Mouse (Mus musculus): ENCODE data around the gene Ftcd. TPM values are rescaled to one million over a fixed set of nuclear protein-coding genes. Genes with fewer than 3 reads are reported as not detected.

Gene Ftcd
- 0.10 TPM in 1 of 2 replicates, not detected in the other for polyA plus RNA-seq (2016; fragmentation: Nextera tagmentation; extraction: Ambion mirVana)

DNA sequence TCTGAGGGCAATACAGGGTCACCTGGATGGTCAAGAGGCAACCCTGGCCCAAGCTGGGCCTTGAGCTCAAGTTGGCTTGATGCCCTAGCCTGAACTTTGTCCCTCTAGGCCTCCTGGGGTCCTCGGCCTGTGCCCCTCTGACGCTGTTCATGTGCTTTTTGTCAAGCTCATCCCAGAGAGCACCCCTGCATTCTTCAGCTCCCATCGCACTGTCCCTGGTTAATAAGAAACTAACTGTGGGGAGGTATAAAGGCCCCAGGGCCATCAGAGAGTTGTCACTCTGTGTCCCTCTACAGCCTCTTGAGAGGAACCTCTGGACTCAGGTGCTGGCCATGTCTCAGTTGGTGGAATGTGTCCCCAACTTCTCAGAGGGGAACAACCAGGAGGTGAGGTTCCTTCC lies at the start of gene Ftcd:
Ftcd (plus strand) TSS at position 275 of the 400 bp plus-strand sequence.
- H3K36me3 ChIP-seq: no peaks in the 10 kb centered on the region

DNA sequence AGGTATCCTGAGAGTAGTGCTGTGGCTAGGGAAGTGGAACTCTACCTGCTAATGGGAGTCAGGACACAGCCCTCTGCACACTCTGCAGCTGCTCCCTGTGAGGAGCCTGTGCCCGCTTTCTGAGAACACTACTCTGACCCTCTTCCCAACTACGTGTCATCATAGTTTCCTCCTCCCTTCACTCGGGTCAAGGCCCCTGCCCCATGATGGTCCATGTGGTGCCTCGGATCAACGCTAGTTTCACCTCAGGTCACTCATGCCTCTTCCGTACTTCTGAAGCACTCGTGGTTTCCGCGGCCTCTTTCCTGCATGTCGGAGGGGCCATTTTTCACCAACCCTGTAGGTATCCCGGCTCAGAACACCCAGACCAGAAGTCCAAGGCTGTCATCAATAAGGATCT lies 44.5 kb upstream of the Ftcd start:
- H3K9me3 ChIP-seq (replicated peaks): no peaks in the 10 kb centered on the region
- H3K27ac ChIP-seq: peak overlapping the region; percentile 80
- no peaks in the 10 kb centered on the region for H3K27me3 ChIP-seq (ENCODE audit: low read depth, poor library complexity, severe bottlenecking)
- peaks cover 29% of the 10 kb centered on the region for H3K36me3 ChIP-seq
- H3K4me1 ChIP-seq: peaks cover 18% of the 10 kb centered on the region
- DNase-seq (ENCODE audit: low spot score): no peak
- peak overlapping the region; percentile 64 for H3K4me3 ChIP-seq
- 3% methylated on average over 11 of the region's 11 CpGs for WGBS

More for the DNA sequence above, at the start of gene Ftcd:
- H3K9me3 ChIP-seq (replicated peaks): no peaks in the 10 kb centered on the region
- no peaks in the 10 kb centered on the region for H3K4me1 ChIP-seq
- no peaks in the 10 kb centered on the region for H3K27me3 ChIP-seq (ENCODE audit: low read depth, poor library complexity, severe bottlenecking)
- no peak for DNase-seq (ENCODE audit: low spot score)
- H3K4me3 ChIP-seq: no peak within 1 kb of the TSS
- WGBS: 85% methylated on average over 3 of the region's 3 CpGs
- H3K27ac ChIP-seq: no peak within 1 kb of the TSS

- Histone ChIP-seq H3K27ac (peak within 1 kb of the TSS; percentile 80), H3K4me1 (peaks cover 18% of the 10 kb centered on the region), H3K9me3 (replicated peaks) (no peaks in the 10 kb centered on the region), H3K27me3 (ENCODE audit: low read depth, poor library complexity, severe bottlenecking) (no peaks in the 10 kb centered on the region), H3K36me3 (peaks cover 34% of the 10 kb centered on the region), H3K4me3 (peak within 1 kb of the TSS; percentile 64)
- peak; percentile 98 for DNase-seq (ENCODE audit: low spot score)
- under 1% methylated on average over 37 of the region's 37 CpGs for WGBS
Measured at GRCm38 (mm10) chr10:76531375-76531774, 44.1 kb upstream of the Ftcd start, which contains the start of gene Lss. Gene Lss, plus strand, starts transcription at chr10:76531588.

- peak overlapping the region; percentile 64 for H3K4me3 ChIP-seq
- peaks cover 18% of the 10 kb centered on the region for H3K4me1 ChIP-seq
- no peak for DNase-seq (ENCODE audit: low spot score)
- H3K36me3 ChIP-seq: peaks cover 39% of the 10 kb centered on the region
- no peaks in the 10 kb centered on the region for H3K9me3 ChIP-seq (replicated peaks)
- 2% methylated on average over 14 of the region's 14 CpGs for WGBS
- no peaks in the 10 kb centered on the region for H3K27me3 ChIP-seq (ENCODE audit: low read depth, poor library complexity, severe bottlenecking)
- peak overlapping the region; percentile 80 for H3K27ac ChIP-seq
Measured at GRCm38 (mm10) chr10:76531828-76532227, 43.6 kb upstream of the Ftcd start.

- no peak overlapping the region for H3K27ac ChIP-seq
- H3K4me3 ChIP-seq: no peak overlapping the region
- no peaks in the 10 kb centered on the region for H3K27me3 ChIP-seq (ENCODE audit: low read depth, poor library complexity, severe bottlenecking)
- H3K9me3 ChIP-seq (replicated peaks): no peaks in the 10 kb centered on the region
- 95% methylated on average over 7 of the region's 7 CpGs for WGBS
- no peak for DNase-seq (ENCODE audit: low spot score)
- H3K4me1 ChIP-seq: peaks cover 18% of the 10 kb centered on the region
- peaks cover 76% of the 10 kb centered on the region for H3K36me3 ChIP-seq
Measured at GRCm38 (mm10) chr10:76535526-76535925, 39.9 kb upstream of the Ftcd start.

DNA sequence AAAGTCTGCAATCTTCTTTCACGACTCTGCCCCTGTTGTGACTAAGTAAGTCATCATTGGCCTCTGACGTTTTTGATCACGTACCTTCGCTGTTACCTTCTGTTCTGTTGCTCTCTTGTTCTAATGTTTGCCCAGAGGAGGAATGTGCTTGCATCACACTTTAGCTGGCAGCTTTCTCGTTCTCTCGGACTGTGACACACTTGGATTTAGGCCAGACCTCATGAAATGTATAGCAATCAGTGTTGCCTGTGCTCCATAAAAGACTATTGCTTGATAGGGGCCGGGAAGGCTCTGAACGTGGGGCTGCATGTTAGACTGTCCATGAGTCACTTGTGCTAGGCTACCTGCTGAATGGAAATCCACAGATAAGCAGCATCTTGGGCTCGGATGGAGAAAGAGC lies 37.8 kb upstream of the Ftcd start:
- H3K27ac ChIP-seq: no peak overlapping the region
- H3K4me1 ChIP-seq: peaks cover 4% of the 10 kb centered on the region; the same call in 1 of the 2 replicates
- H3K4me3 ChIP-seq: no peak overlapping the region
- H3K36me3 ChIP-seq: peaks cover 94% of the 10 kb centered on the region
- DNase-seq (ENCODE audit: low spot score): no peak
- 88% methylated on average over 9 of the region's 9 CpGs for WGBS
- no peaks in the 10 kb centered on the region for H3K27me3 ChIP-seq (ENCODE audit: low read depth, poor library complexity, severe bottlenecking)
- H3K9me3 ChIP-seq (replicated peaks): no peaks in the 10 kb centered on the region

DNA sequence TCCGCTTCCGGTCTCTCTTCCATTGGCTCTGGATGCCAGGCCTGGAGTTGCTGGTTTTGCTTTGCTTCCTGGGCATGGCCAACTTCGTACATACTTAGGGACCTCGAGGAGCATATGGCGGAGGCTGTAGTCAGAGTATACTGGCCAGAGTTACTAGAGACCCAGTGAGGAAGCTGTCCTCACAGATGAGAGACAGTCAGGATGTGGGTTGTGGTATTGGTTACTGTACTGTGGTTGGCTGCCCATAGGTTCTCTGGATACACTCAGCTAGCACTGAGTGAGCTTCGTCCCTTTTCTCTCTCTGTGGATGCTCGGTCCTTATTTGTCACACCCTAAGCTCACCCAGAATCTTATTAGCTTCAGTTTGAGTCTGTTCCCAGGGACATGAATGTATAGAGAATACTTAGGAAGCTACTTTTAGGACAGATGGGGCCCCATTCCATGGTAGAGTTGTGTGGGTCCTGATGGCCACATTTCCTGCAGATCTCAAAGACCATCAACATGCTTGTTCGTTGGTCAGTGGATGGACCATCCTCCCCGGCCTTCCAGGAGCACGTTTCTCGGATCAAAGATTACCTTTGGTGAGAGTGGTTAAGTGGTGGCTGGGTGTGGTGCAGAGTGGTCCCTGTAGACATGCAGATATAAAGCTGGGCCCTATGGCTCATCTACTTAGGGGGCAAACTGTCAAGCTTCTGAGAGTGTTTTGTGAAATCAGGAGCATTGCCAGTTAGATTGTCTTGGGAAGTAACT lies 33.9 kb upstream of the Ftcd start:
- WGBS: 96% methylated on average over 11 of the region's 11 CpGs
- no peak overlapping the region for H3K4me3 ChIP-seq
- H3K9me3 ChIP-seq (replicated peaks): no peaks in the 10 kb centered on the region
- H3K4me1 ChIP-seq: no peaks in the 10 kb centered on the region
- H3K36me3 ChIP-seq: peaks cover 100% of the 10 kb centered on the region
- DNase-seq (ENCODE audit: low spot score): no peak
- no peak overlapping the region for H3K27ac ChIP-seq
- no peaks in the 10 kb centered on the region for H3K27me3 ChIP-seq (ENCODE audit: low read depth, poor library complexity, severe bottlenecking)

DNA sequence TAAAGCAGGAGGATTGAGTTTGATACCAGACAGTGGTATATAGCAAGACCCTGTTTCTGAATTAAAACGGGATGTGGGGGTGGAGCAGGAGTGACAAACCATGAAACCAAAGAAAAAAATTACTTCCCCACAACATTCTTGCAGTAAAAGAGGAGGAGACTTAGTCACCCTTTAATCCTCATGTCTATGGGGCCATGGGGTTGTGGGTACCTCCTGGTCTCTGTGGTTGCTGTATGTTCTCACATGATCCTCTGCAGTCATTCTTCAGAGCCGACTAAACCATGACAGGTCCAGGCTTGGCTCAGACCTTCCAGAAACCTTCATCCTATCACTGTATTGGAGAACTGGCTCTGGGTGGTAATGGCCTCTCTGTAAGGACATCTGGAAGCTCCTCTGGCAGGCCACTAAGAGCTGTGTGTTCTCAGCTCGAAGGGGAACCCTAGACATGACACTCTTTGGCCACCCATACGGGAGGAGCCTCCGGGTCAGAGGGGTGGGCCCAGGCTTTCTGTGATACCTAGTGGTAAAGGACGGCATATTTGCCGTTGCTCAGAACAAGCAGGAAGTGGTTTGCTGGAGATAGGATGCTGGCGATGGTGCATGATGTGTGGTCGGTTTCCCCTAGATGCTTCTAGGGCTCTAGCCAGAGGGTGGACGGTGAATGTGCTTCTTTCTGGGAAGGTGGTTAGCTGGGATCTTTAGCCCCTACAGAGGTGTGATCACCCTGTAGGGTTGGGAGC lies 32.6 kb upstream of the Ftcd start:
- Histone ChIP-seq H3K9me3 (replicated peaks) (no peaks in the 10 kb centered on the region), H3K4me1 (no peaks in the 10 kb centered on the region), H3K27me3 (ENCODE audit: low read depth, poor library complexity, severe bottlenecking) (no peaks in the 10 kb centered on the region), H3K4me3 (no peak overlapping the region), H3K27ac (no peak overlapping the region), H3K36me3 (peaks cover 100% of the 10 kb centered on the region)
- DNase-seq (ENCODE audit: low spot score): no peak
- WGBS: 87% methylated on average over 10 of the region's 10 CpGs

GRCm38 (mm10) chr10:76546566-76546965 lies 28.9 kb upstream of the Ftcd start:
- 96% methylated on average over 8 of the region's 8 CpGs for WGBS
- Histone ChIP-seq H3K27me3 (ENCODE audit: low read depth, poor library complexity, severe bottlenecking) (no peaks in the 10 kb centered on the region), H3K36me3 (peaks cover 100% of the 10 kb centered on the region), H3K4me1 (no peaks in the 10 kb centered on the region), H3K4me3 (no peak overlapping the region), H3K9me3 (replicated peaks) (no peaks in the 10 kb centered on the region), H3K27ac (no peak overlapping the region)
- no peak for DNase-seq (ENCODE audit: low spot score)

DNA sequence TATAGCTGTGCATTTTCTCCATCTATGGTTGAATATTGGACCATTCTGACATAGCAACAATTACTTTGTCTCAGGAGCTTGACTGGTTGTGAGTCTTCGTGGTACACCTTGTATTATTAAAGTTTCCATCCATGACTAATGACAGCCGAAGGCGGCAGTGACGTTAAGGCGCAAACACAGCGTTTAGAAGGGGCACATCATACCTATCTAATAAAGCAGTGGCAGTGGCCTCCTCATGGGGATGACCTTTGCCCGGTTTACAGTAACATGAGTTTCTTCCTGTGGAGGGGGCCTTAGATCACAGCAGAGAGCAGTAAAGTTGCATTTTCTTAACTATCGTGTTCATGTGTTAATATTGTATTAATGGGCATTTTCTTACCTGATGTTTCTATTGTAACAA lies 27.2 kb upstream of the Ftcd start:
- Histone ChIP-seq H3K27me3 (ENCODE audit: low read depth, poor library complexity, severe bottlenecking) (no peaks in the 10 kb centered on the region), H3K4me1 (no peaks in the 10 kb centered on the region), H3K4me3 (no peak overlapping the region), H3K9me3 (replicated peaks) (no peaks in the 10 kb centered on the region), H3K36me3 (peaks cover 100% of the 10 kb centered on the region), H3K27ac (no peak overlapping the region)
- WGBS: 93% methylated on average over 8 of the region's 8 CpGs
- DNase-seq (ENCODE audit: low spot score): no peak

DNA sequence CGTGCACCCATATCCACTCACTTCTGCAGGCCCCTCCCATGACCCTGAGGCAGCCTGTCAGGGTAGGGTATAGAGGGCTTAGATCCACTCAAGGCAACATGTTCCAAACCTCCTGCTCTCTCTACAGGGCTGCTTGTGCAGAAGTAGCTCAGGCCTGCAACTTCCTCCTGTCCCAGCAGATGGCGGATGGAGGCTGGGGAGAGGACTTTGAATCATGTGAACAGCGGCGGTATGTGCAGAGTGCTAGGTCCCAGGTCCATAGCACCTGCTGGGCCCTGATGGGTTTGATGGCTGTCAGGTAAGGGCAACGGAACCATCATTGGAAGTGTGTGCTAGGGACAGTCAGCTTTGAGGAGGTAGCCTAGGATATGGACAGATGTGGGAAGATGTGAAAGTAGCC lies 25.0 kb upstream of the Ftcd start:
- peaks cover 97% of the 10 kb centered on the region for H3K36me3 ChIP-seq
- H3K27me3 ChIP-seq (ENCODE audit: low read depth, poor library complexity, severe bottlenecking): no peaks in the 10 kb centered on the region
- no peak for DNase-seq (ENCODE audit: low spot score)
- no peaks in the 10 kb centered on the region for H3K9me3 ChIP-seq (replicated peaks)
- no peaks in the 10 kb centered on the region for H3K4me1 ChIP-seq
- no peak overlapping the region for H3K4me3 ChIP-seq
- H3K27ac ChIP-seq: no peak overlapping the region
- 90% methylated on average over 5 of the region's 5 CpGs for WGBS

DNA sequence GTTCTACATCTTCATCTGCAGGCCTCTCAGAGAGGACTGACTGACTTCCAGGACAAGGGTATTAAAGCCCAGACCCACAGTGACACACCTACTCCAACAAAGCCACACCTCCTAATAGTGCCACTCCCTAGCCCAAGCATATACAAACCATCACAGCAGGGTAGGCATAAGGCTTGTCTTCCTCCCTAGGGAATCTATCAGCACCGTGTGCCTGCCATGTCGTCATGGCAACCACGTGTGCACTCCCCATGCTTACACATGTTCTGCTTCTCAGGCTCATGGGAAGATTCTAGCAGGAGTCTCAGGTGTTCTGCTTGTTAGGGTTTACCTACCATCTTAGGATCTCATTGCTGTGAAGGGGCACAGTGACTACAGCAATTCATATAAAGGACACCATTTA lies 23.9 kb upstream of the Ftcd start:
- Histone ChIP-seq H3K4me1 (no peaks in the 10 kb centered on the region), H3K4me3 (no peak overlapping the region), H3K9me3 (replicated peaks) (no peaks in the 10 kb centered on the region), H3K27me3 (ENCODE audit: low read depth, poor library complexity, severe bottlenecking) (no peaks in the 10 kb centered on the region), H3K27ac (no peak overlapping the region), H3K36me3 (peaks cover 89% of the 10 kb centered on the region)
- DNase-seq (ENCODE audit: low spot score): no peak
- WGBS: 89% methylated on average over 3 of the region's 3 CpGs

GRCm38 (mm10) chr10:76554061-76554460 lies 21.4 kb upstream of the Ftcd start:
- no peaks in the 10 kb centered on the region for H3K4me1 ChIP-seq
- H3K27ac ChIP-seq: no peak overlapping the region
- H3K27me3 ChIP-seq (ENCODE audit: low read depth, poor library complexity, severe bottlenecking): no peaks in the 10 kb centered on the region
- DNase-seq (ENCODE audit: low spot score): no peak
- no peak overlapping the region for H3K4me3 ChIP-seq
- H3K9me3 ChIP-seq (replicated peaks): no peaks in the 10 kb centered on the region
- peaks cover 64% of the 10 kb centered on the region for H3K36me3 ChIP-seq
- WGBS: 88% methylated on average over 5 of the region's 5 CpGs

Measured in limb, embryonic 10.5 days (tissue).